Mouse (Mus musculus) erythroid progenitor cell, adult 5-6 weeks (primary cell): ENCODE measurements around the gene Xpnpep3. TPM values are rescaled to one million over a fixed set of nuclear protein-coding genes. Genes with fewer than 3 reads are reported as not detected.
"Not testable (repeated sequence)": the region's sequence is repeated elsewhere in the genome, so short reads cannot be mapped to it uniquely, and the experiment has no call there.

ENCODE experiments used
- ATAC-seq: replicated peaks from 2 replicates; pipeline ENCODE4 v1.8.0; 2016; ENCODE audit warnings: moderate number of reproducible peaks, mild to moderate bottlenecking, moderate TSS enrichment, inconsistent platforms; ENCODE audit not compliant: poor library complexity, low FRiP score, severe bottlenecking
- total RNA-seq, 2 experiments: library from RNA; stranded (forward) in 1 of 2; stranded (reverse) in 1 of 2; fragments of 150-400 nt in 1 of 2; fragments of 186-747, 209-891 nt in 1 of 2; gene quantifications; 2 replicates each; pipeline versions ENCODE4 v1.2.3 to v1.2.4; 2015 to 2017; ENCODE audit warnings: low replicate concordance in 2 of 2

Xpnpep3 gene
- total RNA-seq, 2 experiments from 2014 or later, result 12.6 to 20.8 TPM

GRCm38 (mm10) chr15:81472256-81472655 lies 72.3 kb downstream of the Xpnpep3 start:
- no peak for ATAC-seq

DNA sequence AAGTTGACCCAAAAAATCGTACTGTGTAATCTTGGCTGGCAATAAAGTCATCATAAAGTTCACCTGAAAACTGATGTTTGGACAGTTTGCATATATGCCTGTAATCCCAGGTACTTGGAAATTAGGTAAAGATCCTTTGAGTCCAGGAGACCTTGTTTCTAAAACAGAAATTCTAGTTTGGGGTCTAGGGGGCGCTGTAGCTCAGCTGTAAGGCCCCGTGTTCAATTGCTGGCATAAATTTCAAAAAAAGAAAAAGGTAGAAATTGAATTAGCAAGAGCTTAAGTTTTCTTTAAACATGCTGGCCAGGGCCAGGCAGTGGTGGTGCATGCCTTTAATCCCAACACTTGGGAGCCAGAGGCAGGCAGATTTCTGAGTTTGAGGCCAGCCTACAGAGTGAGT lies 75.7 kb downstream of the Xpnpep3 start:
- ATAC-seq, result no peak

- no peak for ATAC-seq
Measured at GRCm38 (mm10) chr15:81476597-81476996, 76.7 kb downstream of the Xpnpep3 start.

GRCm38 (mm10) chr15:81479446-81480213 lies 79.7 kb downstream of the Xpnpep3 start:
- ATAC-seq, result no peak

DNA sequence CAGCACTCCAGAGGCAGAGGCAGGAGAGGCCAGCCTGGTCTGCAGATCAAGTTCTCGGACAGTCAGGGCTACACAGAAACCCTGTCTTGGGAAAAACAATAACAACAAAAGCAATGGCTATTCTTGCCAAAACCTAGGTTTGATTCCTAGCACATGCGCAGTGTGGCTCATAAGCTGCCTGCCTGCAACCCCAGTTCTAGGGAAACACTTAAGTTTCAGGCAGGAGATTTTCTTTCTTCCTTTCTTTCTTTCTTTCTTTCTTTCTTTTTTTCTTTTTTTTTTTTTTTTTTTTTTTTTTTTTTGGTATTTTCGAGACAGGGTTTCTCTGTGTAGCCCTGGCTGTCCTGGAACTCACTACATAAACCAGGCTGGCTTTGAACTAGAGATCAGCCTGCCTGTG lies 80.3 kb downstream of the Xpnpep3 start:
- not testable (repeated sequence) for ATAC-seq

GRCm38 (mm10) chr15:81480977-81481379 lies 81.0 kb downstream of the Xpnpep3 start:
- ATAC-seq, result peak; percentile 89

DNA sequence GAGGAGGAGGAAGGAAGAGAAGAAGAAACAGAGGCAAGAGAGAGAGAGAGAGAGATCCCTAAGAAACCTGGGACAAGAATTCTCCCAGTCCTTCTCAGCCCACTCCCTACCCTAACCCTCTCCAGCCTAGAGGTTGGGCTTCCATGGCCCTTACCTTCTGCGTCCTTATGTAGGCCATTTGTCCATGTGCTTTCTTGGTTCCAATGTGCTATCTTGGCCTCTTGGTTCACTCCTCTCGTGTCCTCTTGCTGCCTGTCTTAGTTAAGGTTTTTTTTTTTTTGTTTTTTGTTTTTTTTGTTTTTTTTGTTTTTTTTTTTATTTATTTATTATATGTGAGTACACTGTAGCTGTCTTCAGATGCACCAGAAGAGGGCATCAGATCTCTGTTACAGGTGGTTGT lies 83.0 kb downstream of the Xpnpep3 start:
- no peak for ATAC-seq

- ATAC-seq, result no peak
Measured at GRCm38 (mm10) chr15:81483691-81484090, 83.8 kb downstream of the Xpnpep3 start.

DNA sequence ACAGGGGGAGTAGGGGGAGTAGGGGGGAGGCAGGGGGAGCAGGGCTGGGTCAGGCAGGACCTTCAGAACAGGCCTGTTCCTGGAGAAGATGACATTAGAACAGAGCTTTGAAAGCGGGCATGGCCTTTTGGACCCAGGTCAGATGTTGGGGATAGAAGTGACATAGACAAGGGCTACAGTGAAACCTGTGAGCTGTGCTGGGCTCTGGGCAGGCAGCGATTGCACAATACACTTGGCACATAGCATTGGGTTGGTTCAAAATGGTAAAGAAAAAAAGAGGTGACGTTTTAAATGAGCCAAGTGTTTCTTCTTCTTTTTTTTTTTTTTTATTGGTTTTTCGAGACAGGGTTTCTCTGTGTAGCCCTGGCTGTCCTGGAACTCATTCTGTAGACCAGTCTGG lies 85.5 kb downstream of the Xpnpep3 start:
- no peak for ATAC-seq

GRCm38 (mm10) chr15:81503466-81503865 lies 103.5 kb downstream of the Xpnpep3 start:
- ATAC-seq, result no peak

DNA sequence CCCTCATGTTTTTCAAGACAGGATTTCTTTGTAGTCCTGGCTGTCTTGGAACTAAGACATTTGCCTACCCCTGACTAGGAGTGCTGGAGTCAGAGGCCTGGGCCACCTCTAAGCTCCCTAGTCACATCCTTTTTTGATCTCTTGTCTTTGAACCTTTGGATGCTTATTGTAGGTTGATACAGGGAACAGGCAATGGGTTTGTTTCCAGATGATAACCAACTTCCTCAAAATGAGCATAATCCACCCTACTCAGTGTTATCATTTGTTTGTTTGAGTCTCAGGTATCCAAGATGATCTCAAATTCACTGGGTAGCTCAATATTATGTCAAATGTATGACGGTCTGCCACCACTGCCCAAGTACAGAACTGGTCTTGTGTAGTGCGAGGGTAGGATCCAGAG lies 104.1 kb downstream of the Xpnpep3 start:
- no peak for ATAC-seq

Other genes with a start within 250 kb of the Xpnpep3 start
- 11.5 and 14.3 TPM in 2 replicates for gene Mrtfa, start 209.4 kb upstream of the Xpnpep3 start, total RNA-seq (2015; ENCODE audit: low replicate concordance)
- gene Mrtfa, start 209.4 kb upstream of the Xpnpep3 start, total RNA-seq (2017; ENCODE audit: low replicate concordance), result 3.5 and 9.0 TPM in 2 replicates
- gene Mchr1, start 164.6 kb upstream of the Xpnpep3 start, total RNA-seq (2015; ENCODE audit: low replicate concordance), result not detected in 2 replicates
- gene Mchr1, start 164.6 kb upstream of the Xpnpep3 start, total RNA-seq (2017; ENCODE audit: low replicate concordance), result not detected in 2 replicates
- 18.0 and 36.0 TPM in 2 replicates for gene Slc25a17, start 39.3 kb upstream of the Xpnpep3 start, total RNA-seq (2015; ENCODE audit: low replicate concordance)
- gene Slc25a17, start 39.3 kb upstream of the Xpnpep3 start, total RNA-seq (2017; ENCODE audit: low replicate concordance), result 17.8 and 35.9 TPM in 2 replicates
- 22.7 and 30.6 TPM in 2 replicates for gene St13, start 61 bp upstream of the Xpnpep3 start, total RNA-seq (2015; ENCODE audit: low replicate concordance)
- gene St13, start 61 bp upstream of the Xpnpep3 start, total RNA-seq (2017; ENCODE audit: low replicate concordance), result 34.4 and 46.5 TPM in 2 replicates
- gene Dnajb7, start 8.2 kb downstream of the Xpnpep3 start, total RNA-seq (2015; ENCODE audit: low replicate concordance), result not detected in 2 replicates
- gene Dnajb7, start 8.2 kb downstream of the Xpnpep3 start, total RNA-seq (2017; ENCODE audit: low replicate concordance), result not detected in 2 replicates
- 65.4 and 79.6 TPM in 2 replicates for gene Rbx1, start 66.2 kb downstream of the Xpnpep3 start, total RNA-seq (2015; ENCODE audit: low replicate concordance)
- 52.0 and 67.4 TPM in 2 replicates for gene Rbx1, start 66.2 kb downstream of the Xpnpep3 start, total RNA-seq (2017; ENCODE audit: low replicate concordance)
- gene Ep300, start 185.2 kb downstream of the Xpnpep3 start, total RNA-seq (2015; ENCODE audit: low replicate concordance), result 135 and 137 TPM in 2 replicates
- gene Ep300, start 185.2 kb downstream of the Xpnpep3 start, total RNA-seq (2017; ENCODE audit: low replicate concordance), result 81.7 and 111 TPM in 2 replicates